Mouse (Mus musculus): ENCODE measurements at regions not wholly inside any gene's neighbourhood (a gene's known extent, or its start where the extent isn't known, plus 50 kb on each side); places are given as distances from the start of the nearest gene placed in this dataset.

DNA sequence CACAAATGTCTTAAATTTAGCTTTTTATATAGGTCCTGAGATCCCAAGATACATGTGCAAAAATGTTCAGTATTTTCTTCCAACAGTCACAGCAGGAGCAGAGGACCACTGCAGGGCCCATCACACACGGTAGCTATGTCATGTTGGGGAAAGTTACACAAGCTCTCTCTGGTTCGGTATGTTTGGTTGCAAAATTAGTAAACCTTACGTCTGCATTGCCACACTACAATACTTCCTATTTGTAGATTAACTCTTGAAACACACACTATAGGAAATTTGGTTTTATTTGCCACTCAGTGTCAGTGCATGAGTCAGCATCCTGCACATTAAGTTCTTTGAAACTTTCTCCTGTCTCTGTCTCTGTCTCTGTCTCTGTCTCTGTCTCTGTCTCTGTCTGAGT lies 82.0 kb downstream of the Cth start:
- DNase-seq (ENCODE audit: low read depth, low spot score) = no peak

- DNase-seq (ENCODE audit: low read depth, low spot score) = no peak
Measured at GRCm38 (mm10) chr3:157841164-157841719, 83.6 kb downstream of the Cth start.

DNA sequence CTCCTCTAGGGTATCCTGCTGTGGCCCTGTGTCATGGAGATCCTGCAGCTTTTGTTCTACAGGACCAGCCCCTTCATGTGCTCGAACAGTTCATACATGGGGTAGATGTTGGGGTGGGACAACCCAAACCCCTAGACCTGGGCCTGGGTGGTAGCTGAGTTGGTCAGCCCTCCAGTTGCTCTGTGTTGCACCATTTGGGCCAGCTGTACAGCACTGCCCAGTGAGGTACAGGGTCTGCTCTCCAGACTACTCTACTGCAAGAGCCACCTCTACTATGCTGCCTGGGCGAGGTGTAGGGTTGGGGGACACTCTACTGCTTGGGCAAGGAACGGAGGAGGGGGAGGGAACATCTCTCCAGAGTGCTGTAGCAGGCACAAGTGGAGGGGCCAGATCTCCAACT lies 120.6 kb downstream of the Cth start:
- DNase-seq (ENCODE audit: low read depth, low spot score) = no peak

DNA sequence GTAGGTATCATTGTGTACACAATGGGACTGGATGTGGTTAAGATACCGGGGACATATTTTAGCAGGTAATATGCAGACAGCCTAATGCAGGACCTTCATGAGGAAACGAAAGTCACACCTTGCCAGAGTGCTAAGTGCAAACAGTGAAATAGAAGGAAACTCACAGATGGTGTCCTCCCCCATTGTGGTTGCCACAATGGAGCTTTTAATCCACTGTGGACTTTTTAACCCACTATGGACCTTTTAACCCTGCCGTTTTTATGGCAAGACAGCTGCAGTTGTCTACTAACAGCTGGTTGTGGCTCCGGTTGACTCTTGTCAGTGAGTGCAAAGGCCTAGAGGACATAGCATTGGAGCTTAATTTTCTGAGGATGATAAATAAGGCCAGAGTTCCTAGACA lies 121.5 kb downstream of the Cth start:
- DNase-seq (ENCODE audit: low read depth, low spot score) = no peak

GRCm38 (mm10) chr3:157787559-157788256 lies 137.2 kb downstream of the Cth start:
- DNase-seq (ENCODE audit: low read depth, low spot score) = no peak

GRCm38 (mm10) chr3:157781071-157781470 lies 143.8 kb downstream of the Cth start:
- DNase-seq (ENCODE audit: low read depth, low spot score) = no peak

- no peak for DNase-seq (ENCODE audit: low read depth, low spot score)
Measured at GRCm38 (mm10) chr3:157777779-157778178, 147.1 kb downstream of the Cth start.

GRCm38 (mm10) chr3:157763487-157764199 lies 161.2 kb downstream of the Cth start:
- no peak for DNase-seq (ENCODE audit: low read depth, low spot score)

GRCm38 (mm10) chr3:157759856-157760255 lies 165.0 kb downstream of the Cth start:
- no peak for DNase-seq (ENCODE audit: low read depth, low spot score)

DNA sequence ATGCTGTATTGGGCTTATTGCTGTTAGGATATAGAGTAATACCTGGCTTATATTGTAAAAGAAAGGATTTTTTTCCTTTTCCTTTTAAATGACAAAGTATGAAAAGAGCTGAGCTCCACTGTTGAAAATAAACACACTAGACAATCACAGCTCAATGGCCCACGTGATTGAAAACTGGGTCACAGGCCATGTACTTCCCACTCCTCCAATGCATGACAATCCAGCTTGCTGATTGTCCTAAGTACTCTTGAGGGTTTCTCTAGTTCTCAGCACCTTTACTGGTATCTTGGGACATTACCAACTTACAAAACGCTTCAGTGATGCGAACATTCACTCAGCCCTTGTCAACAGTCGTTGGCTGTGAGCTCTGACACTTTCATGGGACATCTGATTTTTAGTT lies 170.1 kb downstream of the Cth start:
- DNase-seq (ENCODE audit: low read depth, low spot score) = no peak

- no peak for DNase-seq (ENCODE audit: low read depth, low spot score)
Measured at GRCm38 (mm10) chr3:157750266-157750665, 174.6 kb downstream of the Cth start.

DNA sequence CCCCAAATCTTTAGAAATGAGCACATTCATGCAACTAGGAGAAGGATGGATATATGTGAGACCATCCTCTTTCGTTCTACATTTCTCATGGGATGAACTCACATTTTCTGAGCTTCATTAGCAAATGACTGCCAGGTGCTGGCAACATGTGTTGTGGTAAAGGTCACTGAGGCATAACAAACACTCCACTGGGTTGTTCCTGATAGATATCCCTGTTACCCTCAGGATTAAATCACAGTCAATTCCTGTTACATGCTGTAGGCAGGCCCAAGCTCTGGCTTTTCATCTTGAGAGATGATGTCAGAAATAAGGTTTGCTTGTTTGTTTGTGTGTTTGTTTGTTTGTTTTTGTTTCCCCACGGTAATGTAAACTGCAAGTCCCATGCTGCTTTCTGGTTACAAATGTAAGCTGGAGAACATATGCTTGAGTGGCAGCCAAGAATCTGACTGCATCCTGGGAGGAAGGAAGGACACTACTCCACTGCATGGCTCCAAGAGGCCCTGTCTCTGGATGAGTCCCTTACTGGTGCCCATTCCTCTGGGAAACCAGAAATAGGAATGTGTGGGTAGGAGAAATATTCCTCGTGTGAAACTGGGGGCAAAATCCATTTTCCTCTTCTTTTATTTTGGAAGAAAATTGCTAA lies 176.4 kb downstream of the Cth start:
- no peak for DNase-seq (ENCODE audit: low read depth, low spot score)

DNA sequence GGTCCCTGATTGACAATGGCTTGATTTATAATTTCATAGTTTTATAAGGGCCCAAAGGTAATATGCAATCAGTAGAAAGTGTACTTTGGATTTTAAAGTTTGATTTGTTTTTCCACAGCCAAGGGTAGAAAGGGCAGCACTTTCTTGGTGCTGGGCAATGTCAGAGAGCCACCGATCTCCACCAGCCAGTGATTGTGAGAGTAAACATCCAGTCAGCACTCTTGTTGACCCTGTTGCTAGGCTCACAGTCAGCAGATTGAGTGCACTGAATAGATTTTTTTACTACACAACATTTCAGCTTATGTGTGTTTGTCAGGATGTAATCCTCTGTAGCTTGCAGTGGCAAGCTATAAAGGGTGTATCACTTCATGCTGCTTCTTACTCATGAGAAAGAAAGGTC lies 176.3 kb downstream of the Ptger3 start:
- DNase-seq (ENCODE audit: low read depth, low spot score) = no peak

- no peak for DNase-seq (ENCODE audit: low read depth, low spot score)
Measured at GRCm38 (mm10) chr3:157739628-157740294, 173.1 kb downstream of the Ptger3 start.

- DNase-seq (ENCODE audit: low read depth, low spot score) = no peak
Measured at GRCm38 (mm10) chr3:157732136-157732940, 165.6 kb downstream of the Ptger3 start.

DNA sequence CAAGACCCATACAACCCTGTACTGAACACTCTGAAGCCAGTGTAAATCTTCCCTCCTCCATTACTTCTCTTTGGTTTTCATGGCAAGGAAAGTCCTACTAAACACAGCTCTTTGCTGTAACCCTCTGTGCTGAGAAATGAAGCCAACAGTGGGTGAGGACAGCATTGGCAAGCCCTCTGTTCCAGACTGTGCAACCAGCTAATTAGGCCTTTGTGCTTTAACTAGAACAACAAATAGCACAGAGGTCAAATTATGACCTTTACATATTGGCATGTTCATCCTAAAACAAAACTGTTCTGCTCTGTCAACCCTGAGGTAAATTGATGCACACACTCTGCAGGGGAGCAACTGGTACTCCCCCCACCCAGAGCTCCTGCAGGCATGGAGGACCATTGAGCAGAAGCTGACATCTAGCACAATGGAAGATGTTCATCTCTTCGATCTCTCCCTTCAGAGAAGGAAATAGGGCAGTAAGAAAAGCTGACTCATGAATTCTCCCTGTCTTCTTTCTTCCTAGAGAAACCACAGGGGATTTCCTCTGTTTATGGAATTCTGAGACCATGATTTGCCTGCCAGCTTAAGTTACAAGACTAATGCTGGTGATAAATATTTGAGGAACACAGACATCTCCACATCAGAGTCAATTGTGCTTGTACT lies 163.1 kb downstream of the Ptger3 start:
- DNase-seq (ENCODE audit: low read depth, low spot score) = no peak

DNA sequence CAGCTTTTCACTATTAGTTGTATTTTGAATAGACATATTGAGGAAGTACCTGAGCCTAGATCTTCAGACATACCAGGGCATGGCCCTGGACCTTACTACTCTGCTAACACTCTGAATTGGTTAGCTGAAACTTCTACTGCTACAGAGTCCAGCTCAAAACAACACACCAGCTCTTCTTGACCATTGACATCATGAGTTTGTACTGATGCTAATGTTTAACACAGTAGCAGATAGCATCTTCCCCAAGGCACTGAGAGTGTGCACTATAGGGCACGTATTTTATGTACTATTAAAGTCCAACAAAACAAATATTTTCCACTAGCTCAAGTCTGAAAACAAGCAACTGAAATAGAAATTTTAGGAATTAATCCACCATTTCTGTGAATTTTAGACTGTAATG lies 157.8 kb downstream of the Ptger3 start:
- no peak for DNase-seq (ENCODE audit: low read depth, low spot score)

- DNase-seq (ENCODE audit: low read depth, low spot score) = no peak
Measured at GRCm38 (mm10) chr3:157723184-157723583, 156.5 kb downstream of the Ptger3 start.

- peak; percentile 23 for DNase-seq (ENCODE audit: low read depth, low spot score)
Measured at GRCm38 (mm10) chr3:157717313-157717921, 150.7 kb downstream of the Ptger3 start.

DNA sequence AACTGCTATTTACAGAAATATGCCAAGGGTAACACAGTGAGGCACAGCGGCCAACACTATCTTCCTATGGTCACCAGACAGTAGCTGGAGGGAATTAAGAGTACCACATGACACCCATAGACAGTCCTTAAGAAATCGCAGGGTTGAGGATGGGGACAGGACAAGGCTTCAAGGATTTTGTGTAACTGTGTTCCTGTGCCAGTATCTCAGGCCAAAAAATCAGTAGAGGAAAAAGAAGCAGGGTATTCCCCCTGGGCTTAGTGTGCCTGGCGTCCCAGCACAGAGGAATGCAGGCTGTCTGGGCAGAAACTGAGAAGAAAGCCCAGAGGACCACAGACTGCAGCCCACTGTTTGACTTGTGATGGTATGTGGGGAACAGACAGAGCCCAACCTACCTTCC lies 147.3 kb downstream of the Ptger3 start:
- DNase-seq (ENCODE audit: low read depth, low spot score) = no peak

Data from telencephalon, adult 2 months (tissue).